Mouse (Mus musculus) limb, embryonic 15.5 days (tissue): ENCODE data around the gene Alg2. TPM values are rescaled to one million over a fixed set of nuclear protein-coding genes. Genes with fewer than 3 reads are reported as not detected.
A peak's percentile ranks its signal among the peaks of the same experiment; 100 is the strongest.

ENCODE experiments used
- ATAC-seq: fragments of 200-750 bp; cut with Nextera tagmentation; 2 replicates; pipeline ENCODE4 v1.8.0; 2017; ENCODE audit warnings: low read depth, moderate TSS enrichment; ENCODE audit not compliant: insufficient number of reproducible peaks, low FRiP score, low TSS enrichment
- H3K27ac ChIP-seq: fragments of 300-500 bp; sonication (generic); 2 replicates; pipeline ENCODE4 v1.5.1; 2015; ENCODE audit warnings: moderate library complexity, mild to moderate bottlenecking, inconsistent platforms
- H3K27me3 ChIP-seq: fragments of 300-500 bp; sonication (generic); 2 replicates; pipeline ENCODE4 v1.6.1; 2015; ENCODE audit warnings: inconsistent platforms
- H3K36me3 ChIP-seq: fragments of 300-500 bp; sonication (generic); 2 replicates; pipeline ENCODE4 v1.6.1; 2015; ENCODE audit warnings: inconsistent platforms
- H3K4me1 ChIP-seq: fragments of 300-500 bp; sonication (generic); 2 replicates; pipeline ENCODE4 v1.6.1; 2015; ENCODE audit warnings: inconsistent platforms
- H3K4me2 ChIP-seq: fragments of 300-500 bp; sonication (generic); 2 replicates; pipeline ENCODE4 v1.6.1; 2015; ENCODE audit warnings: mild to moderate bottlenecking, inconsistent platforms
- H3K4me3 ChIP-seq: fragments of 300-500 bp; sonication (generic); 2 replicates; pipeline ENCODE4 v1.5.1; 2015; ENCODE audit warnings: mild to moderate bottlenecking, inconsistent platforms
- H3K9ac ChIP-seq: fragments of 300-500 bp; sonication (generic); 2 replicates; pipeline ENCODE4 v1.6.1; 2015; ENCODE audit warnings: inconsistent platforms
- H3K9me3 ChIP-seq: fragments of 300-500 bp; sonication (generic); 2 replicates; pipeline ENCODE4 v1.6.1; 2016; ENCODE audit warnings: inconsistent platforms
- WGBS: fragments of 180-500 bp; shearing (Covaris S2); methylation state at CpG from one replicate; pipeline ENCODE4 v1.1.7; 2015; 5-methylcytosine and 5-hydroxymethylcytosine counted together
- polyA plus RNA-seq: library from polyadenylated mRNA; unstranded; fragments of >200 nt; fragmentation: Nextera tagmentation; extraction: Ambion mirVana; gene quantifications from 2 replicates; pipeline ENCODE4 v1.2.1, GENCODE M21; 2015

The Alg2 gene
- polyA plus RNA-seq, result 64.5 and 66.5 TPM in 2 replicates

DNA sequence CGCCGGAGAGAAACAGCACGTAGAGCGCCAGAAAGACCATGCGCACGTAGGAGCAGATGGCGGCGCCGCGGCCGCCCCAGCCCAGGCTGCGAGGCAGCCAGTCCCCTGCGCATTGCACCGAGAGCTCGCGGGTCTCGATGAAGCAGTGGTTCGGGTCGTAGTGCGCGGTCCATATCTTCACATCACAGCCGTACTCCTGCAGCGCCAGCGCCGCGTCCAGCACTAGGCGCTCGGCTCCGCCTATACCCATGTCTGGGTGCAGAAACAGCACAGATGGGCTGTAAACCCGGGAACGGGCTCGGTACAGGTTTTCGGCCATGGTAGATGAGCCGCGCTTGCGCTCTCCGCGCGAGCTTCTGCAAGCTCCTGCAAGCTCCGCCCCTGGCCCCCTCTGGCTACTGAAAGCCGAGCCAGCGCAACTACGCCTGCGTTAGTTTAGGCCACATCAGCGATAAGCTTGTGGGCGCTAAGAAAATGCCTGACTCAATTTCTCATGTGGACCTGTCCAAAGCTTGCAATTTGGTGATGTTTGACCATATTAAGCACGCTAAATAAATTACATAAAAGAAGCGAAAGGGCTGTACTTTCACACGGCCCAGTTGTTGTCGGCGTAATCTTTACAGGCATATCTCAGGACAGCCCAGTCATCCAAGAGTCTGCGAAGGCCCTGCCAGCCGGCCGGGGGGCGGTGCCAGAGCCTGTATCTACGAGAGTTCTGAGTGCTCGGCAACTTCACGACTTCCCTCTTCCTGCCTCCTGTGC lies at the start of gene Alg2, which contains the start of gene Sec61b:
Gene Alg2 (minus strand): TSS at position 366 of the 762 bp plus-strand sequence.
Gene Sec61b (plus strand): TSS at position 691 of the 762 bp plus-strand sequence.
- ATAC-seq, result peak; percentile 97
- H3K4me1 ChIP-seq, result peaks cover 23% of the 10 kb centered on the region
- WGBS, result under 1% methylated on average over 58 of the region's 58 CpGs
- peaks cover 60% of the 10 kb centered on the region for H3K36me3 ChIP-seq
- peaks cover 6% of the 10 kb centered on the region; the same call in 1 of the 2 replicates for H3K9me3 ChIP-seq
- H3K27ac ChIP-seq, result peak within 1 kb of the TSS; percentile 98
- peak within 1 kb of the TSS; percentile 56 for H3K4me2 ChIP-seq
- peak within 1 kb of the TSS; percentile 84 for H3K9ac ChIP-seq
- H3K27me3 ChIP-seq, result no peaks in the 10 kb centered on the region
- peak within 1 kb of the TSS; percentile 92 for H3K4me3 ChIP-seq

DNA sequence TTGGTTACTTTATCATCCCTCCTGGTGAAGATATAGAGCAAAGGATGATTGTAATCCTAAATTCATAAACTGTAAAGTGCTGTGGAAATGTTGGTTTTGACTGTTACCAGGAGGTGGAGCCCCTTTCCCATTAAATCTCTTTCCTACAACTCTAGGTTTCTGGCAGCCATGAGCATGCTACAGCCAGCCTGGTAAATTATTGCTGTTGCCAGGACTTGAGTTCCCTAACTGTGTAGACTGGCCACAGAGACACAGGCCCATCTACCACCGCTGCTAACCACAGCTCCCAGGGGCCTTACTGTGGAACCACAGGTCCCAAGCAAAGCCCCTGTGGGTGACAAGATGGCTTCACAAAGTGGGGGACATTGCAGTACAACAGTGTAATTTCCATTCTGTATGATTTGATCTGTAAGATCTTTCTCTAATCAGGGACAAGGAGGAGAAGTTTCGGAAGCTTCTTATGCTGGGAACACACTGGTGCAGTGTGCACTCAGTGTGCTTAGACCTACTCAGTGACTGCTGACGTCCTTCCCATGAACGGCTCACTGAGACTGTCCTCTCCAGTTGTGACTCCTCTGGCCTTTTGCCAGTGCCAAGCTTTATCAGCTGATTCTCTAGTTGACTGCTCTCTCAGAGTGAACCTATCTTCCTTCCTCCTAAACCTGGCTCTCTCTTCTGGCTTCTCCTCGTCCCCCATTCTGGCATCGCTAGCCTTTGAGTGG lies 47.9 kb upstream of the Alg2 start:
- no peaks in the 10 kb centered on the region for H3K36me3 ChIP-seq
- no peak overlapping the region for H3K27ac ChIP-seq
- no peaks in the 10 kb centered on the region for H3K4me1 ChIP-seq
- no peaks in the 10 kb centered on the region for H3K9me3 ChIP-seq
- no peaks in the 10 kb centered on the region for H3K27me3 ChIP-seq
- no peak overlapping the region for H3K4me3 ChIP-seq
- WGBS, result 75% methylated on average over 6 of the region's 6 CpGs
- ATAC-seq, result no peak
- H3K4me2 ChIP-seq, result no peak overlapping the region
- H3K9ac ChIP-seq, result no peak overlapping the region

DNA sequence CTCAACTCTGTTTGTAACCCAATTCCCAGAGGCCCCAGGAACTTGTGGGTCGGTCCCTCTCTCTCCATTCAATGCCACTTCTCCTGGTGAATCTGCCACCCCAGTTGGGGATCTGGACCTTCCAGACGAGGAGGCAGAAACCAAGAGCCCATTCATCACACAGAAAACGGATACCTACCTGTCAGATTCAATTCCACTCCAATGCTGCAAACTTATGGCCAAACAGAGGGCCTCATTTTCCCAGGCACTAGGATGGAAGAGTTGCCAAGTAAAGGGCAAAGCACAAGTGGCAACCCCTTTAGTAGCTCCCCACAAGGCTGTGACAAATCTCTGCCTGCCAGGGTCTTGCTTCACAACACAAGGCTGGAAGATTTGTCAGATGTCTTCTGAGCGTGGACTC lies 45.9 kb upstream of the Alg2 start:
- Histone ChIP-seq H3K4me2 (no peak overlapping the region), H3K36me3 (no peaks in the 10 kb centered on the region), H3K27me3 (no peaks in the 10 kb centered on the region), H3K4me1 (no peaks in the 10 kb centered on the region), H3K4me3 (no peak overlapping the region), H3K27ac (no peak overlapping the region), H3K9ac (no peak overlapping the region), H3K9me3 (no peaks in the 10 kb centered on the region)
- 65% methylated on average over 4 of the region's 4 CpGs for WGBS
- ATAC-seq, result no peak

DNA sequence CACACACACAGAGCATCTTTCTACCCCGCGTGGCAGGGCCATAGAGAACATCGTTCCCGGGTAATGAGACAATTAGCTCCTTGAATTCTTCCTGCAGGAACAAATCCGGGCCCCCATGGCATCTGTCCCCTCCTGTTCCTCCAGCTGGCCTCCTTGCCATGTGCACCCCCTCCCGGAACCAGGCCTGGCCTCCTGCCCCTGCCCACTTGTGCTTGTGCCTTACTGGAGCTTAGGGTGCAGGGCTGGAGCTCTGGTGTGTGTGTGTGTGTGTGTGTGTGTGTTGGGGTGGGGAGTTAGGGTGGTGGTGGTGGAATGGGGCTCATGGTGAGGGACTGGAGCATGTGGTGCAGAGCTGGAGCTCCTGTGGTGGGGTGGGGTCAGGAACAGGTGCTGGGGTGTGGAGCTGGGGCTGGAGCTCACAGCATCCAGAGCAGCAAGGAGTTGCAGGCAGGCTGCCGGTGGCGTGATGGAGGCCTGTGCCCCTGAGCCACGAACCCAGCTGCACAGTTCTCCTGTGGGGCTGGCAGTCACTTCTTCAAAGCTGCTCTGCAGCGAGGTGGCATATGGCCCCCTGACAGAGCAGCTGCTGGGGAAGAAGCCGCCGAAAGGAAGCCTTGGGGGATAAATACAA lies 44.5 kb upstream of the Alg2 start:
- 52% methylated on average over 12 of the region's 12 CpGs for WGBS
- peak; percentile 71 for ATAC-seq
- no peak overlapping the region for H3K4me2 ChIP-seq
- H3K9me3 ChIP-seq, result no peaks in the 10 kb centered on the region
- no peaks in the 10 kb centered on the region for H3K27me3 ChIP-seq
- H3K4me1 ChIP-seq, result no peaks in the 10 kb centered on the region
- no peak overlapping the region for H3K9ac ChIP-seq
- no peak overlapping the region for H3K27ac ChIP-seq
- no peak overlapping the region for H3K4me3 ChIP-seq
- H3K36me3 ChIP-seq, result no peaks in the 10 kb centered on the region

- no peak for ATAC-seq
- H3K4me2 ChIP-seq, result no peak overlapping the region
- H3K4me1 ChIP-seq, result peaks cover 7% of the 10 kb centered on the region; the same call in 1 of the 2 replicates
- no peak overlapping the region for H3K4me3 ChIP-seq
- H3K27ac ChIP-seq, result no peak overlapping the region
- no peaks in the 10 kb centered on the region for H3K27me3 ChIP-seq
- no peaks in the 10 kb centered on the region for H3K36me3 ChIP-seq
- 32% methylated on average over 10 of the region's 10 CpGs for WGBS
- no peaks in the 10 kb centered on the region for H3K9me3 ChIP-seq
- no peak overlapping the region for H3K9ac ChIP-seq
These were observed 30.8 kb upstream of the Alg2 start for GRCm38 (mm10) chr4:47504841-47505517.

- H3K9ac ChIP-seq, result no peak overlapping the region
- peaks cover 7% of the 10 kb centered on the region; the same call in 1 of the 2 replicates for H3K4me1 ChIP-seq
- H3K27ac ChIP-seq, result no peak overlapping the region
- H3K4me2 ChIP-seq, result no peak overlapping the region
- H3K36me3 ChIP-seq, result no peaks in the 10 kb centered on the region
- ATAC-seq, result no peak
- no peaks in the 10 kb centered on the region for H3K27me3 ChIP-seq
- 78% methylated on average over 6 of the region's 6 CpGs for WGBS
- H3K9me3 ChIP-seq, result no peaks in the 10 kb centered on the region
- H3K4me3 ChIP-seq, result no peak overlapping the region
These were observed 28.9 kb upstream of the Alg2 start for GRCm38 (mm10) chr4:47503045-47503444.

DNA sequence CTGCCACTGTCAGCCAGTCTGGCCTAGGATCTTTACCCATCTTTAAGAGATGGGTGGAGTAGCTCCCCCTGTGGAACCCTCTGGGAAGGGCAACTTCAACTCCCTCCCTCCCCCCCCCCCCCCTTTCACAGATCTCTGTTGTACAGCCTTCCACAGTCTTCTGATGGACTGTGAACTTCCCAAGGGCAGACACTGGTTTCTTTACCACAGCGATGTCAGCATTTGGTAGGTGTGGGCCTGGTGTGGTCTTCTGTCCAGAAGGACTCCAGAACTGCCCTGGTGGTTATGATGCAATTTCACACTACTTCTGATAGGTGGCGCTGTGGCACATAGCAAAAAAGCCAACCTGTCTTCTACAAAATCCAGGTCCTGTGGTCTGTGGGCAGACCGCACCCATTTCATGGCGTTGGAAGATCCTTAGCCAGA lies 28.4 kb upstream of the Alg2 start:
- no peak for ATAC-seq
- no peaks in the 10 kb centered on the region for H3K9me3 ChIP-seq

DNA sequence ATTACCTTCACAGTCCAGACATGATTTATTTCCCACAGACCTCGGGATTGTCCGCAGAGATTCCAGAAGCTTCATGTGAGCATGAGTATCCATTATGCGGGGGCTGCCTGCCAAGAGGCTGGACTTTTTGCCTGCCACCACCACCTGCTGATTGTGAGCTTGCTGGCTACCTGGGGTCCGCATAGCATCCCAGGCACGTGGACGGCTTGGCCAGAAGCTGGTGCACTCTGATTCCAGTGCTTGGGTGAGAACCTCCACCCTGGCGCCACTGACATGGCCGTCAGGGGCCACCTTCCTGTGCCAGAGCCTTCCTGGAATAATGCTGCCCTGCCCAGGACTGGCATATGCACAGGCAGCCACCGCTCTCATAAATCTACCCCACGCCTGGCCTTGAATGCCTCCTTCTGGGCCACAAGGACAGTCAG lies 25.0 kb upstream of the Alg2 start:
- 78% methylated on average over 10 of the region's 10 CpGs for WGBS
- Histone ChIP-seq H3K4me3 (no peak overlapping the region), H3K9ac (no peak overlapping the region)

More for the DNA sequence above, 28.4 kb upstream of the Alg2 start:
- 28% methylated on average over 4 of the region's 4 CpGs for WGBS
- Histone ChIP-seq H3K4me1 (peaks cover 7% of the 10 kb centered on the region; the same call in 1 of the 2 replicates), H3K9ac (no peak overlapping the region), H3K4me2 (no peak overlapping the region), H3K36me3 (no peaks in the 10 kb centered on the region), H3K27me3 (no peaks in the 10 kb centered on the region), H3K27ac (no peak overlapping the region), H3K4me3 (no peak overlapping the region)

DNA sequence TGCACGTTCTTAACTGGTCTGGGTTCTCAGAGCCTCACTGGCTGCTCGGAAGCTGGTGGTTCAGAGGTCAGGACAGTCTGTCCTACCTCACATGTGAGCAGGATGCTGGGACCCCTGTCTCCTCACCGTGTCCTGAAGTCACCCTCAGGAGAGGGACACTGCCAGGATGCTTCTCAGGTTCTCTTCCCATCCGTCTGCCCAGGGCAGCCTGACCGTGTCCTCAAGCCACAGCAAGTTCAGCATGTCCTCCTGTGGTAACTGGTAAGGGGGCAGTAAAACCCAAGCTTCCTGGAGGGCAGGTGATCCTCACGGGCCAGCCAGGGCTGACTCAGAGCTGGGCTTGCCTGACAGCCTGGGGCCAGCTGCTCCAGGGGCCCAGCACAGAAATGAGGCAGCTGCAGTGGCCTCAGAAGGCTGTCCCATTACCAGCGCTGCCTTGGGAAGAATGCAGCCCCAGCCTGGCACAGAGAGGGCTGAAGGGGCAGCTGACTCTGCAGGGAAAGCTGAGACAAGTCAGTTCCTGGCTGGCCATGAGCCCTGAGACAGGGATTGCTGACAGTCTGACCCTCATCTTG lies 23.8 kb upstream of the Alg2 start:
- H3K4me3 ChIP-seq, result no peak overlapping the region
- peak; percentile 16; the same call in 1 of the 2 replicates for ATAC-seq
- no peaks in the 10 kb centered on the region for H3K9me3 ChIP-seq
- WGBS, result 40% methylated on average over 7 of the region's 7 CpGs
- 0 out of 2 replicates have a peak, but pooled peaks cover 4% of the 10 kb centered on the region for H3K27me3 ChIP-seq
- peaks cover 2% of the 10 kb centered on the region; the same call in 1 of the 2 replicates for H3K4me1 ChIP-seq
- H3K9ac ChIP-seq, result no peak overlapping the region
- H3K36me3 ChIP-seq, result no peaks in the 10 kb centered on the region
- no peak overlapping the region for H3K4me2 ChIP-seq
- H3K27ac ChIP-seq, result no peak overlapping the region

More for the DNA sequence above, 25.0 kb upstream of the Alg2 start:
- ATAC-seq, result no peak
- no peak overlapping the region for H3K4me2 ChIP-seq
- H3K4me1 ChIP-seq, result peaks cover 3% of the 10 kb centered on the region; the same call in 1 of the 2 replicates
- H3K27me3 ChIP-seq, result 0 out of 2 replicates have a peak, but pooled peaks cover 4% of the 10 kb centered on the region
- no peaks in the 10 kb centered on the region for H3K9me3 ChIP-seq
- H3K36me3 ChIP-seq, result no peaks in the 10 kb centered on the region
- H3K27ac ChIP-seq, result no peak overlapping the region

- no peak overlapping the region for H3K27ac ChIP-seq
- H3K27me3 ChIP-seq, result 0 out of 2 replicates have a peak, but pooled peaks cover 4% of the 10 kb centered on the region
- no peak overlapping the region for H3K9ac ChIP-seq
- H3K4me1 ChIP-seq, result peaks cover 6% of the 10 kb centered on the region
- no peak overlapping the region for H3K4me3 ChIP-seq
- no peaks in the 10 kb centered on the region for H3K36me3 ChIP-seq
- no peak overlapping the region for H3K4me2 ChIP-seq
- H3K9me3 ChIP-seq, result no peaks in the 10 kb centered on the region
- 67% methylated on average over 2 of the region's 2 CpGs for WGBS
- ATAC-seq, result no peak
These were observed 20.6 kb upstream of the Alg2 start for GRCm38 (mm10) chr4:47494686-47495085.

- Histone ChIP-seq H3K27me3 (0 out of 2 replicates have a peak, but pooled peaks cover 4% of the 10 kb centered on the region), H3K4me3 (no peak overlapping the region), H3K4me1 (peaks cover 6% of the 10 kb centered on the region), H3K4me2 (no peak overlapping the region), H3K9ac (no peak overlapping the region), H3K9me3 (no peaks in the 10 kb centered on the region), H3K27ac (no peak overlapping the region), H3K36me3 (no peaks in the 10 kb centered on the region)
- 70% methylated on average over 1 of the region's 1 CpGs for WGBS
- no peak for ATAC-seq
These were observed 20.0 kb upstream of the Alg2 start for GRCm38 (mm10) chr4:47494137-47494536.
